Mouse (Mus musculus): Measurements from ENCODE around the gene Cd164l2. TPM values are rescaled to one million over a fixed set of nuclear protein-coding genes. Genes with fewer than 3 reads are reported as not detected.

The Cd164l2 gene
- polyA plus RNA-seq, 1 experiment: not detected

DNA sequence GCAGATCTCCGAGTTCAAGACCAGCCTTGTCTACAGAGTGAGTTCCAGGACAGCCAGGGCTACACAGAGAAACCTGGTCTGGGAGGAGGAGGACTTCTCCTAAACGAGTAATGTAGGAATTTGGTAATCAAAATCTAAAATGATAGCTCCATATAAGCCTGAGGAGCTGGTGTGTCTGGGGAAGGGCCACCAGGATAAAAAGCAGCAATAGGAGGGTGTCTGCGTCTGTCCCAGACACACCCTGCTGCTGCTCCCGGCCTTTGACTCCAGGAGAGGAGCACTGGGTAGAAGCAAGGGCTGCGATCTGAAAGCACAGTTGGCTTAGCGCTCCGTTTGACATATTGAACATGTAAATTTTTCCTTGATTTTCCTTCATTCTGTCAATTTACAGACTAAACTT is 36.7 kb upstream of the Cd164l2 start:
- Histone ChIP-seq H3K4me3 (replicated peaks; ENCODE audit: control insufficient read depth, low read depth, low read length) (no peak overlapping the region), H3K4me1 (ENCODE audit: control insufficient read depth, insufficient read depth, low read length) (peaks cover 26% of the 10 kb centered on the region), H3K27ac (ENCODE audit: control insufficient read depth, insufficient read depth, low read depth, low read length, poor library complexity) (0 out of 2 replicates have a peak overlapping the region, but pooled peaks have one; percentile 37)
- WGBS: 76% methylated on average over 7 of the region's 7 CpGs
- no peak for TF ChIP-seq POLR2A (IDR thresholded peaks at IDR 0.05; ENCODE audit: borderline replicate concordance, control insufficient read depth, low read depth, low read length)
- no peak for TF ChIP-seq CTCF (IDR thresholded peaks at IDR 0.05; ENCODE audit: control insufficient read depth, insufficient read depth, low read length)

DNA sequence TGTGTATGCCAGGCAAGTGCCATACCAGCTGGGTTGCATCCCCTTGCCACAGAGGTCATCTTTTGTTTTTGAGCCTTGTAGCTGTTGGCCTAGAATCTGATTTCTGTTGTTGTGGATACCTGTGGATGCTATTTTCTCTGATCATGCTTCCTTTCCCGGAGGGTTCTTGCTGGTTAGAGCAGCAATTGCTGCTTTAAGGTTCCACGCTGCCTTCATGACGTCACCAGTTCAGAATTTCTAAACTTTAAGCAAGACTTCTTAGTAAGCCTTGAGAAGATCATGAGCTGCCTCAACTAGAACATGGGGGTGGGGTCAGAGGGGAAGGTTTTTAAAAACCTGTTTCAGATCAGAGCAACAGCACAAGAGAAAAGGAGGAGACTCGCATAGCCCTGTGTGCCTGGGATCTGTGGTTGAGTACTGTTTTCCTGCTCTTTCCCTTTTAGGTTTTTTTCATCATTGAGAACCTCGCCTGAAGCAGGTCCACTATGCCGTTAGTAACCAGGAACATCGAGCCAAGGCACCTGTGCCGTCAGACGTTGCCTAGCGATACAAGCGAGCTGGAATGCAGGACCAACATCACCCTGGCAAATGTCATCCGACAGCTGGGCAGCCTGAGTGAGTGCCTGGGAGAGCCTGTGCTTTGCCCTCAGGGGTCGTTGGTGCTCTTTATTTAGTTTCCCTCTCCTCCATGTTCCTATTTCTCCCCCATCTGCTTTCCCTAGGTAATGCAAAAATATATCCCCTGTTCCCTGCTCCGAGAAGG is 35.8 kb upstream of the Cd164l2 start:
- TF ChIP-seq POLR2A (IDR thresholded peaks at IDR 0.05; ENCODE audit: borderline replicate concordance, control insufficient read depth, low read depth, low read length) (no peak), CTCF (IDR thresholded peaks at IDR 0.05; ENCODE audit: control insufficient read depth, insufficient read depth, low read length) (no peak)
- WGBS: 51% methylated on average over 14 of the region's 14 CpGs
- H3K27ac ChIP-seq (ENCODE audit: control insufficient read depth, insufficient read depth, low read depth, low read length, poor library complexity): peak overlapping the region; percentile 4; the same call in 1 of the 2 replicates
- H3K4me1 ChIP-seq (ENCODE audit: control insufficient read depth, insufficient read depth, low read length): peaks cover 21% of the 10 kb centered on the region
- no peak overlapping the region for H3K4me3 ChIP-seq (replicated peaks; ENCODE audit: control insufficient read depth, low read depth, low read length)

DNA sequence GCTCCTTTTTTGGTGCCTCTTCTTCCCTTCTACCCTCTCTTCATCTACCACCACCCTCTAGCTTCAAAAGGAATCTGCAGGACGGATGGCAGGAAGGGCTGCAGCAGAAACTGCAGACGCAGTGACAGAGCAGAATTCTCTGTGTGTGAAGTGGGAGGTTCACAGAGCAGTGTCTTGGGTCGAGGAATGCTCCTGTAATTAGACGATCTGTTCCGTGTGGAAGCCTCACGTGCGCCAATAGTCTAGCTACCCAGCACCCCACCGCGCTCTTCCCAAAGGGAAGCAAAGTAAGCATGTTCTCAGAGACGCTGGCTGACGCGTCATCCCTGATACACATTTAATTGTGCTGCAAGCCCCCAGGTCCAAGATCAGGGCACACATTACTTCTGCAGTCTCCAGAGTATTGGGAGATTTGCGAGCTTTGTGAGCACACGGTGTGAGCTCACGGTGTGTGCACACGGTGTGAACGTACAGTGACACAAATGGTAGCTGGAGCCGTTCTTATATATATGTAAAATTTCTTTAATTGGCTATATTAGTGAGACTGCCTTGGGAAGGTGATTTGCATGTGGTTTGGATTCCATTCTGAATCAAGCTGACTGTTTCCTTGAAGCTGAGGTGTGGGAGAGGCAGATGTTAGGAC is 35.0 kb upstream of the Cd164l2 start:
- WGBS: 76% methylated on average over 18 of the region's 18 CpGs
- peaks cover 18% of the 10 kb centered on the region for H3K4me1 ChIP-seq (ENCODE audit: control insufficient read depth, insufficient read depth, low read length)
- peak overlapping the region; percentile 20; the same call in 1 of the 2 replicates for H3K27ac ChIP-seq (ENCODE audit: control insufficient read depth, insufficient read depth, low read depth, low read length, poor library complexity)
- no peak overlapping the region for H3K4me3 ChIP-seq (replicated peaks; ENCODE audit: control insufficient read depth, low read depth, low read length)
- TF ChIP-seq POLR2A (IDR thresholded peaks at IDR 0.05; ENCODE audit: borderline replicate concordance, control insufficient read depth, low read depth, low read length): no peak
- no peak for TF ChIP-seq CTCF (IDR thresholded peaks at IDR 0.05; ENCODE audit: control insufficient read depth, insufficient read depth, low read length)

DNA sequence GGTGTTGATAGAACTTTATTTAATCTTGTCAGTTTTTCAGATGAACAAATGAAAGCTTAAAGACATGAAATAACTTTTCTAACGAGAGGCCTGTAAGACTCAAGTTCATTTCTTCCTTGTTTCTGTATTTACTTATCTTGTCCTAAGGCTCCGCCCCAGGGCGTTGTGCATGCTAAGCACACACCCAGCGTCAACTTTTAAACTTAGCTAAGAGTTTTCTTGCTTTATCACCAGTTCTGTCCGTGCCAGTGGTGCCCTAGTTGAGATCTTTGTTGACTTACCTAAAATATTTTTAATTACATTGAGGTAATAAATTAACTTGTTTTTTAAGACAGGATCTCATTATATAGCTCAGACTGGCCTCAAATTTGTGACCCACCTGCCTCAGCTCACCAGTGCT is 33.6 kb upstream of the Cd164l2 start:
- Histone ChIP-seq H3K4me3 (replicated peaks; ENCODE audit: control insufficient read depth, low read depth, low read length) (no peak overlapping the region), H3K4me1 (ENCODE audit: control insufficient read depth, insufficient read depth, low read length) (peaks cover 14% of the 10 kb centered on the region), H3K27ac (ENCODE audit: control insufficient read depth, insufficient read depth, low read depth, low read length, poor library complexity) (peak overlapping the region; percentile 32; the same call in 1 of the 2 replicates)
- 53% methylated on average over 5 of the region's 5 CpGs for WGBS
- TF ChIP-seq POLR2A (IDR thresholded peaks at IDR 0.05; ENCODE audit: borderline replicate concordance, control insufficient read depth, low read depth, low read length) (no peak), CTCF (IDR thresholded peaks at IDR 0.05; ENCODE audit: control insufficient read depth, insufficient read depth, low read length) (no peak)

DNA sequence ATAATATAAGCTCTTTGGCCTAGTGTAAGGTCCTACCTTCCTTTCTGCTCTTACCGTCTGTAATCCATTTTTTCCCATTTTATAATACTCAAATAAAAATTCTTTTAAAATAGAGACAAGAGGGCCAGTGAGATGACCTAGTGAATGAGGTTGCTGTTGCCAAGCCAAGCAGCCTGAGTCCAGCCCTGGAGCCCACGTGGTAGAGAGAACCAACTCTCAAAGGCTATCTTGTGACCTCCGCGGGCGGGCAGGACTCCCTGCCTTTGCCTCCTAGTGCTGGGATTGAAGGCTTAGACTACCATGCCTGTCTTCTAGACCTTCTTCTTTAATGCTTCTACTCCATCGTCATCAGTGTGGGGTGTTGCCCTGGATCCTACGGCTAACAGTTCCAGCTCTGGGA is 32.7 kb upstream of the Cd164l2 start:
- 89% methylated on average over 7 of the region's 7 CpGs for whole genome bisulfite sequencing
- Histone ChIP-seq H3K4me3 (replicated peaks; ENCODE audit: control insufficient read depth, low read depth, low read length) (no peak overlapping the region), H3K27ac (ENCODE audit: control insufficient read depth, insufficient read depth, low read depth, low read length, poor library complexity) (no peak overlapping the region), H3K4me1 (ENCODE audit: control insufficient read depth, insufficient read depth, low read length) (peaks cover 14% of the 10 kb centered on the region)
- TF ChIP-seq CTCF (IDR thresholded peaks at IDR 0.05; ENCODE audit: control insufficient read depth, insufficient read depth, low read length): no peak
- TF ChIP-seq POLR2A (IDR thresholded peaks at IDR 0.05; ENCODE audit: borderline replicate concordance, control insufficient read depth, low read depth, low read length): no peak

DNA sequence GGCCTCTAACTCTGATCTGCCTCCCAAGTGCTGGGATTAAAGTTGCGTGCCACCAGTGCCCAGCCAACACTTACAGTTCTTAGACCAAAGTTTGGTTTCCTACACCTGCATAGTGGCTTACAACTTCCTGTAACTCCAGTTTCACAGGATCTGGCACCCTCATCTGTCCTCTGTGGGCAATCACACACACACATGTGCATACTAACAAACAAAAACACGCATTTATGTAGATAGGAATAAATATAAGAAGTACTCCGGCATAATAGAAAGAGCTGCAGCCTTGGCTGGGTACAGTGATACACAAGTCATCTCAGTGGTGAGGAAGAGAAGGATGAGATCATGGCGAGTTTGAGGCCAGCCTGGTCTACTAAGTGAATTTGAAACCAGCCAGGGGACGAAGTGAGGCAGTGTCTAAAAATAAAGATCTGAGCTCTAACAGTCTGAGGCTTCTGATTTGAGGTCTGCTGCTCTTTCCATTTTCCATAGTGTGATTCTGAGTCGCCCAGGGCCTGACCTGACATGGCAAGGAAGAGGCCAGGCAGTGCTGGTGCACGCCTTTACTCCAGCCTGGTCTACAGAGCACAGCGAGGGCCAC is 29.4 kb upstream of the Cd164l2 start:
- peaks cover 6% of the 10 kb centered on the region for H3K4me1 ChIP-seq (ENCODE audit: control insufficient read depth, insufficient read depth, low read length)
- TF ChIP-seq CTCF (IDR thresholded peaks at IDR 0.05; ENCODE audit: control insufficient read depth, insufficient read depth, low read length) (no peak), POLR2A (IDR thresholded peaks at IDR 0.05; ENCODE audit: borderline replicate concordance, control insufficient read depth, low read depth, low read length) (no peak)
- no peak overlapping the region for H3K4me3 ChIP-seq (replicated peaks; ENCODE audit: control insufficient read depth, low read depth, low read length)
- 82% methylated on average over 8 of the region's 8 CpGs for WGBS
- H3K27ac ChIP-seq (ENCODE audit: control insufficient read depth, insufficient read depth, low read depth, low read length, poor library complexity): no peak overlapping the region

DNA sequence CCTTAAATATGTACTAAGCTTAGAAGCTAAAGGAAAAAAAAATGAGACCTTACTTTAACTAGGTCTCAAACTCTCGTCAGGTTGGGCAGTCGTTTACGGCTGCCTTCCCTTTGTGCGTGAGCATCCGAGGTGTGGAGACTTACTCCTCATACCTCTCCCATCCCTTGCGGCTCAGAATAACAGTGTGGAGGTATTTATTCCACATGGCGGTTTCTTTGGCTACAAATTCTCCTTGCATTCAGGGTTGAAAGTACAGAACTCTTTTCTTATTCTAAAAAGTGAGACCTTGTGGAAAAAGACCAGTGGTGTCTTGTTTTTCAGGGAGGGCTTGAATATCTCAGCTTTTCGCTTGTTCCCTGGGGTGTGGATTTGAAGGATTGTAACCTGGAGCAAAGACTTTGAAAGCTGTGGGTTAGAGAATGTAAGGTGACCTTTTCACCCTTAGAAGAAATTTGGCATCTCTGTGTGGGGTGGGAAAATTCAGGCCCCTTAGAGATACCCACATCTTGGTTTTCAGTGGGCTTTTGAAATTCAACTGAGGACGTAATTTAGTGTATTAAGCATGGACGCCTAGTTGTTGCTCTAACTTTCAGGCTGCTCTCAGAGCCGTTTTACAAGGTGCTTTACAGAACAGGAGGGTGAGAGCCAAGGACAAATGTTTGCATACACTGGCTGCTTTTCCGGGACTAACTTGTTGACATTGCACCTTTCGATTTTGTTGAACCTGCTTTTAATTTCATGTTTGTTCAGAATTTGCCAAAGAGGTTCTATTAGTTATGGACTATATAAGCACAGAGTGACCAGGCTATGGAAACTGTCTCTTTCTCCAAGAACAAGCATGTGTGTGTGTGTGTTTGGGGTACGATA is 27.7 kb upstream of the Cd164l2 start:
- no peak overlapping the region for H3K27ac ChIP-seq (ENCODE audit: control insufficient read depth, insufficient read depth, low read depth, low read length, poor library complexity)
- 90% methylated on average over 14 of the region's 14 CpGs for WGBS
- TF ChIP-seq POLR2A (IDR thresholded peaks at IDR 0.05; ENCODE audit: borderline replicate concordance, control insufficient read depth, low read depth, low read length) (no peak), CTCF (IDR thresholded peaks at IDR 0.05; ENCODE audit: control insufficient read depth, insufficient read depth, low read length) (no peak)
- H3K4me1 ChIP-seq (ENCODE audit: control insufficient read depth, insufficient read depth, low read length): no peaks in the 10 kb centered on the region
- no peak overlapping the region for H3K4me3 ChIP-seq (replicated peaks; ENCODE audit: control insufficient read depth, low read depth, low read length)

Measured in bone marrow, adult 2 months (tissue).